Mouse (Mus musculus) heart, adult 9 months (tissue): ENCODE measurements around the gene Serhl.
A peak's percentile ranks its signal among the peaks of the same experiment; 100 is the strongest.
"Not testable (repeated sequence)": the region's sequence is repeated elsewhere in the genome, so short reads cannot be mapped to it uniquely, and the experiment has no call there.

ENCODE experiments used
- DNase-seq, 2 experiments: peaks; one replicate each; pipeline ENCODE4 v3.0.0; 2022; ENCODE audit warnings: low spot score in 2 of 2

Gene Serhl

DNA sequence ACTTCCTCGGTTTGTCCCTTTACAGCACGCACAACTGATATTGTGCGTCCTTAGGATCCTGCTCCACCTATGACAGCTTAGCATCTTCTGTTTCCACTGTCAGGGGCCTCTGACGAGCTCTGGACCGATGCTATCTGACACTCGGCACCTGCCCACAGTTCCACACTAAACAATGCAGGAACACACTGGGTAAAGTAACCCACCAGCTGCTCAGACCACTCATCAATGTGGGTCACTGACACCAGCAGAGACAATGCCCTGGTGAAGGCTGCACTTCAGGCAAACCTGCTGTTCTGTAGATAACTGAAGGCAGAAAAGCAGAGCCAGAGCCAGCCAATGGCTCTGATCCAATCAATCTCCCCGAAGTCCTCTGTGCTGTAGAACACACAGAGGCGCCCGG lies 37.3 kb downstream of the Serhl start:
- no peak for DNase-seq

DNA sequence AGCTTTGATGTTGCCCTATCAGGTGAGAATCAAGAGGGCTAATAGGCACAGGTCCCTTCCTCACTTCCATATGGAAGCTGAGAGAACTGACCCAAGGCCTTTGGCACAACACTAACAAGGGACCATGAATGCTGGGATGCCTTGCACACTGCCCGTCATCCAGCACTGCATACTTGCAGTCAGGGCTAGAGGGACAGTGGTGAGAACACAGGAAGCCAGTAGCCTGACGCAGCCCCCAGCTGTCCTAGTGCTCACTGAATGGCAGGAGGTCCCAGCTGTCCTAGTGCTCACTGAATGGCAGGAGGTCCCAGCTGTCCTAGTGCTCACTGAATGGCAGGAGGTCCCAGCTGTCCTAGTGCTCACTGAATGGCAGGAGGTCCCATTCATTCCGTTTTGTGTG lies 37.7 kb downstream of the Serhl start:
- DNase-seq = not testable (repeated sequence)

DNA sequence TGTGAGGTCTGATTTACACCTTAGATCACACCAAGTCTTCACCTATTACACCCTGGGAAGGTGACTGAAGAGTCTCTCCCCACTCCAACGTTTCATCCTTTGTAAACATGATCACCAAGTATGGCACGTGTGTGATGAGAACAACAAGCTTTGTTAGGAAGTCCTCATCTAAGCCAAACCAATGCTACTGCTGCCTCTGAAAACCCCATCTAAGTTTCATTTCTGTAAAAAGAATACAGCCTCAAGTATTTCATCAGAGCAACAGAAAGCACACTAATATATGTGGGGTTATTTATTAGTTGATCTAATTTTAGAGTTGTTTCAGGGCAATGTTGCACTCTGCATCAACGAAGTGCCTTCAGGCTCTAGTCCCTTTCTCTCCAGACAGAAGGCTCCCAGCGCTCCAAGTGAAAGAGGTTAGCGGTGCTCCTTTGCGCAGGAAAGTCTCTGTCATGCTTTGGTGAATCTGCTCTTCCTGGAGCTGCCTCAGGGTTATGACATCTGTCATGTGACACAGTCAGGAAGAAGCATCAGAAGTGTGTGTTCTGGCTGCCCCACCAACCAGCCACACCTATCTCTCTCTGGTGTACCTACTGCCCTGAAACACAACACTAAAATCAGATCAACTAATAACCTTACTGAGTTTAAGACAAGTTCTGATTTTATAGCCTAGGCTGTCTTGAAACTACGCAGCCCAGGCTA lies 40.4 kb downstream of the Serhl start:
- no peak for DNase-seq

DNA sequence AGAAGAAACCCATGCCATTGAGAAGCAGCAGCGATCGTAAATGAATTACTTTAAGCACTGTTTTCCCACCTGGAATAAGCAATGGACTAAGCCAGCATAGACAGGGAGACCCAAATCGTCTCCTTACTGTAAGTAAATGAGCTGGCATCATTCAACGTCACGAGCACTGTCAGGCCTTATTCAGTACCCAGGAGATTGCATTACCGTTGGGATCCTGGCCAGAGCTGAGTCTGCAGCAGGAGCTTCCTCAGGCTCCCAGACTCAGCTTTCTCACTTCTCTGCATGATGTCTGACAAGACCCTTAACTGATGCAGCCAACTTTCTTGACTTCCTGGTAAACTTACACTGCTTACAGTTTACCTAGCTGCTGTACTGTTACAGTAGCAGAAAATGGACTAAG lies 45.4 kb downstream of the Serhl start:
- no peak for DNase-seq

DNA sequence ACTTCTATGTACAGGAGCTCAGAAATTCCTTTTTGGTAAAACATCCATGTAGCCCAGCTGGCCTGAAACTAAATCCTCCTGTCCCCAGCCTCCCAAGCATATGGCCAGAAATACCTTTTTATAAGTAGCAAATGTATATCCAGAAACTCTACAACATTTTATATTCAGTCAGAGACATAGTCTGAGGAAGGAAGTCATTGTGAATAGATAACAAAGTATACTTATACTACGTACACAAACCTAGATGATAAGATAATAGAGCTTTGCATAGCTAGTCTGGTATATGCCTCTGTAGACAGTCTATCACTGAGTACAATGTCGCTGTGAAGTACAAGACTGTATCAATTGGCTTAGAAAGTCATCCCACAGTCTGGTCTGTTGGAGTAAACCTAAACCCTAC lies 46.3 kb downstream of the Serhl start:
- no peak for DNase-seq

DNA sequence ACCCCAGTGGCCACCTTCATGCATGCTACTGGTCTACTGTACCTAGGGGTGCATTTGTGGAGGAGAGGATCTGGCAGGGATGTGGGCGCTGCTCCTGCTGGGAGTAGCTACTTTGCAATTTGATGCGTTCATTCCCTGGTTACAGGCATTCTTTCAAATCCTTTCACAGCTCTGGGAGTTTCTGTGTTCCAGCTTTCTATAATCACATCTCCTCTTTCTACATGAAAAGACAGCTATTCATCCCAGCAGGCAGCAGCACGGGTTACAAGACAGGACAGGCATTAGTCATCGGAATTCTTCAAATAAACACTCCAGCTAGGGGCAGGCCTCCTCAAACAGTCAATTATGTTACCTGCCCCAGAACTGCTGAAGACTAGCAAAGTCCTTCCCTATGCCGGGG lies 53.6 kb downstream of the Serhl start:
- no peak for DNase-seq

DNA sequence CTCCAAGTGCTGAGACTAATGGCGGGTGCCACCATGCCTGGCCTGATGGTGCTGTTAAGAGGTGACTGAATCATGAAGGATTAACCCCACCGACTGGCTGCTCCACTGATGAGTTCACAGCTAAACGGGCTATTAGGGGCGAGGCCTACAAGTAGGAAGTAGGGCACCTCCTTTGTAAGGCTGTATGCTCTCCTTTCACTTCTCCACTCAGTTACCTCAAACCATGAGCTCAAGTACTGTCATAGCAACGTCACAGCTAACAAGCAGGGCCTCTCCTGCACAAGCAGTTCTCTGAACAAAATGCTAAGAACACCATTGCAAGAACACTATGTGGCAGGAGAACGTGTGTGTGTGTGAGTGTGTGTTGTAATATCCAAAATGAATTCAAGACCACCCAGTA lies 56.2 kb downstream of the Serhl start:
- DNase-seq = no peak

DNA sequence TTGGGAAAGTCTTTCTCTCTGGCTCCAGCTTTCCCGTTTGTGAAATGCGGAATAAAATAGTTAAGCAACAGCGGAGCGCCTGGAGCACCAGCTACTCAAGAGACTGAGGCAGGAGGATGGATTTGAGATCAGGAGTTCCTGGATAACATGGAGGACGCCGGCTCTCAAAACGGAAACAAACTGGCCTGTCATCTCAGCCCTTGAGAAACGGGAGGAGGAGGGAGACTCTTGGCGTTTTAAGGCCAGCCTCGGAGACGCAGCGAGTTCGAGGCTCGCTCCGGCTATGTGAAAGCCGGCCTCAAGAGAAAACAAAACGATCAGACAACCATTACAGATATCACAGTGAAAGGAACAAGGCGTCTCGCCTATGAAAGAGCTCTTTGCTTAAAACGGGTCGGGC lies 59.1 kb downstream of the Serhl start:
- no peak for DNase-seq

DNA sequence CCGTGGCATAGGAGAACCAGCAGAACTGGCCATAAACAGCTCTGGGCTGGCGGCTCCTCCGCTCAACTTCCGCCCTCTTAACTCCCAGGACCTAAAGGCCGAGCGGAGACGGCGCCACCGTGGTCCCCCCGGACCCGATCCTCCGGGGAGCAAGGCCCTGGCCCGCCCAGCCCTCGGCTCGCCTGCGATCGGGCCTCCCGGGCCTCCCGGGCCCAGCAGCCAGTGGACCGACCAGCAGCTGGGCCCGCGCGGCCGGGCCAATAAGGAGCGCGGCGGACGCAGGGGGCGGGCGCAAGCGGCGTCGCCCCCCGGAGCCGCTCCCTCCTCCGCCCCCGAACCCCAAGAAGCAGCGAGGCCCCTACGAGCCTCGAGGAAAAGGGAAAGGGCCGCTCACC lies 59.5 kb downstream of the Serhl start:
- DNase-seq = no peak

DNA sequence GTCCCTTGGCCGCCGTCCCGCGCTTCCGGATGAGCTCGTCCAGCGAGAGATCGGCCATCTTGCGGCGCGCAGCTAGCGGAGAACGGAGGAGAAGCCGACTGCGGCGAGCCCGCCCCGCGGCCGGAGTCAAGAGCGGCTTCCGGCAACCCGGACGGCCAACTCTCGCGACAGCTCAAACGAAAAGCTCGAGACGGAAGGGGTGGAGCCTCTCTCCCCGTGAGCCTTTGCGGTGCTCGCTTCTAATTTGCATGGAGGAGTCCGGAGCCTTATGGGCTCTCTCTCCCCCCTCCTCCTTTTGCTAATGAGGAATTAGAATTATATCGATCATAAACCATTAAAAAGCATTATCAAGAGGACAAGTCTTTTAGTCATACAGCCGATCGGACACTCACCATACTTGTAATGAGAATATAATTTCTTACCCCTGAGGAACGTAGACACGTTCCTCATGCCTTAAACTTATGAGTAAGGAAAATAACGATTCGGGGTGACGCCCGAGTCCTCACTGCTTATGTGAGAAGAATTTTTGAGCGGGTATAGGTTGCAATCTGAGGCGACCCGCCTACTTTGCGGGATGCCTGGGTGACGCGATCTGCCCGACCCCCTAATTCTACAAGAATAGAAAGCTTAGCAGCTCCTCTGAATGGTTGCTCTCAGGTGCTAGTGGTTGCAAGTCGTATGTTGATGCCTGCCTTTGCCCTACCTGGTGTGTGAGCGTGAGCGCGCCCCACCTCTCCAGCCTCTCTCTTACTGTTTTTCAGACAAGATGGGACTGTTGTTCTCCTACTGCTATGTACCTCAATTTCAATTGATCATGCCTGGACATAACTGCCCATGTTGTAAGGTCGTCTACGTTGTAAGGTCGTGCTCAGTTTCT lies 60.1 kb downstream of the Serhl start, which contains the start of gene Poldip3:
Poldip3 (minus strand) TSS at position 189 of the 877 bp plus-strand sequence.
- DNase-seq = peak; percentile 94 to 99

DNA sequence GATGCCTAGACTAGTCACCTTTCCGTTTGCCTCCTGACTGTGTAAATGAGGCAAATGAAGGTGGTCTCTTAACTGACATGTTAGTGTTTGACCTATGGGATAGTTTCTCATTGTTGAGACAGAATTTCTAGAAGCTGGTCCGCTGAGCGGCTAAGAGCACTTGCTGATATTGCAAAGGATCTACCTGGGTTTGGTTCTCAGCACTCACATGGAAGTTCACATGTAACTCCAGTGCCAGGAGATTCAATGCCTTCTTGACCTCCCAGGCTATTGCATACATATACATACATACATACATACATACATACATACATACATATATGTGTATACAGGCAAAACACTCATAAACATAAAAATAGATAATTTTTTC lies 60.8 kb downstream of the Serhl start:
- no peak for DNase-seq

DNA sequence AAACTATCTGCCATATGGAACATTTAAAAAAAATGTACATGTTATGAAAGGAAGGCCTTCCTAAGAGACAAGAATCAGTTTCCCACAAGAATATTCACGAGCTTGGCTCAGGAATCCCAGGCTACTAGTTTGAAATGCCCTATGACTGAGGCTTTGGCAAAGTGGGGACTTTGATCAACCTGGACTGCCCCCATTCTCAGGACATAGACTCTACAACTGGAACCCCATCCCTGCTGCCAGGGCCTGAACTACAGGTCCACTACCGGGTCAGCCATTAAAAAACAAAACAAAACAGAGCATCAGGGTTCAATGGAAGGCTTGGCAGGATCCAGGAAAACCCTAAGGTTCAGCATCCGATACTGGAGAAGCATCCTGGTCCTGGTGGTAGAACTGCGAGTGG lies 61.4 kb downstream of the Serhl start:
- DNase-seq = no peak

DNA sequence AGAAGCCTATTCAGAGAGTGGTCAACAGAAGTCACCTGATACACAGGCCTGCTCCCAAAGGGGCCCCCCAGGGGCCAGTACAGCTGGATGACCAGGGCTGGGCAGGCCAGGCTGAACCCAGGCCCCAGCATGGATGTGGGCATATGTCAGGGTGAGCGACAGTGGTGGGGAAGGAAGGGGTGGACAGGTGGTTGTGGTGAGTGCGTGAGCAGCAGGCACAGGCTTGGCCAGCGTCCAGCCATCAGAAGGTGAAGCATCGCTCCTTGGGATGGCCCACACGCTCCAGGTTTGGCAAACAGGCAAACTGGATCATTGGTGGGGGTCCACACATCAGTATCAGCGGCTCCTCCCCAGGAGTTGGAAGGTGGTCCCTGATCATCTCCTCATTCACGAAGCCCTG lies 65.0 kb downstream of the Serhl start:
- no peak for DNase-seq

DNA sequence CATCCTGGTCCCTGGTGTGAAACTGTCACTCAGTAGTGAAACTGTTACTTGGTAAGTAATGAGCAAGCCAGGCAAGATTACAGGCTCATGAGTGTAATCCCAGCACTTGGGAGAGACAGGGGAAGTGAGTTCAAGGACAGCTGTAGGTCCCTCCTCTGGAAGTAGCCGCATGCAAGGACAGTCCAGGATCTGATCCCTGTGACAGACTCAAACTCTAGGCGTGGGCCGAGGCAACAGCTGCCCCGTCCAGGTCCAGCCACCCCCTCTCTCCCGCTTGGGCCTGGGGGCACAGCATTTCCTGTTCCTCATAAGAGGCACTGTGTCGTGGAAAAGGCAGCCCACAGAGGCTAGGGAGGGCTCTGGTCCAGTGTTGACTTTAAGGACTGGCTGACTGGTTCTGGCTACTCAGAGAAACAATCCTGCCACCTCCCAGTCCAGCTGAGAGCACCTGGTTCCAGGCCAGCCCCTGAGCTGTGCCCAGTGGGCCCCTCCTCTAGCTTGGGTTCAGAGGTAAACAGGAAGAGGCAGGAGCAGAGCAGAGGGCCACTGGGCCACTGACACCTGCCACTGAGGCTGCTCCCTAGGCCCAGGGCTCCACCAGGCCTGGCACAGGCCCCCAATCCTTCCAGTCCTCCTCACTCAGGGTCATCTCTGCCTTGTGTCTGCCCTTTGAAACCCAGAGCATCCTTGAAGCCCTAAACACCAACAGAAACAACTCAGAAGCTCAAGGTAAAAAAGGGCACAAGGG lies 66.5 kb downstream of the Serhl start:
- DNase-seq = no peak

DNA sequence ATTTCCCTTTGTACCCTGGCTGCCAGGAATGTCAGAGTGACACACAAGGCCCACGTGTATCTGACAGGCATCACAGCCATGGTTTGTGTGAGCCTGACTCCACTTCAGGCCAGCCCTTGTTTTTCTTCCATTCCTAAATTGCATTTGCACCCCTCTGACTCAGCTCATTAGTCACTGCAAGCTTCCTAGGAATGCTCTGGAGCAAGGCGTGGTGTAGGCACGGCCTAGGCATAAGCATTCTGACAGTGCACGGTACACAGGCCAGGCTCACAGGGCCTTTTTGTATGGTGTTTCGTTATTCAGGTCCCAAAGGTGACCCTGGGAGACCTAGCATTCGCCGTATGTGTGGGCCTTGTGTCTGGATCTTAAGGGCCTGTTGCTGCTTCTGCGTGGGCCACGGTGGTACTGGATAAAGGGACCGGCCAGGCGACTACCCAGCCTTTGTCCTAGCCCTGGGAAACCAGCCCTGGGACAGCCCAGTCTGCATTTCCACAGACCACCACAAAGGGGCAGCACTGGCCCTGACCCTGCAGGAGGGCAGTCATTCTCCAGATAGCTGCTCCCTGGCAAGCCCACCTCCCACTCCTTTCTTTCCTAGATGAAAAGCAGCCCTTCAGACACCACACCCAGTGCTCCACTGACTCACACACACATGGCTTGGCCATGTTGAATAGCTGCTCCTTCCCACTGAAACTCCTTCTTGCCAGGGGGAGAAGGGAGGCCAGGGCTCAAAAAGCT lies 67.8 kb downstream of the Serhl start:
- peak; percentile 61 to 68 for DNase-seq

DNA sequence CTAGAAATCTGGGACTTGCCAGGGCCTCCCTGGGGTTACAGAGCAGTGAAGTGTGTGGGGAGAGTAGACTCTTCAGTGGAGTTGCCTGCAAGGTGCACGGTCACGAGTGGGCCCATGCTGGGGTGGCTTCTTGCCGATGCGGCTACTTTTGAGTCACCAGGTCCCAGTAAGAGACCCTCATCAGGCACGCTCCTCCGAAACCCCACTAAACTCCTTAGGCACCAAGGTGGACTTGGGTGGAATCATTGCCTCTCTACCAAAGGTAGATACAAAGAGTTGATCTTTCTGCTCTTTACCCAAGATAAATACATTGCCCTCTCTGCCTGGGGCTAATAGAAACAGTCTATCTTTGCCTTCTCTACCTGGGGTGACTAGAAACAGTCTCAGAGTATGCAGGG lies 68.4 kb downstream of the Serhl start:
- no peak for DNase-seq

DNA sequence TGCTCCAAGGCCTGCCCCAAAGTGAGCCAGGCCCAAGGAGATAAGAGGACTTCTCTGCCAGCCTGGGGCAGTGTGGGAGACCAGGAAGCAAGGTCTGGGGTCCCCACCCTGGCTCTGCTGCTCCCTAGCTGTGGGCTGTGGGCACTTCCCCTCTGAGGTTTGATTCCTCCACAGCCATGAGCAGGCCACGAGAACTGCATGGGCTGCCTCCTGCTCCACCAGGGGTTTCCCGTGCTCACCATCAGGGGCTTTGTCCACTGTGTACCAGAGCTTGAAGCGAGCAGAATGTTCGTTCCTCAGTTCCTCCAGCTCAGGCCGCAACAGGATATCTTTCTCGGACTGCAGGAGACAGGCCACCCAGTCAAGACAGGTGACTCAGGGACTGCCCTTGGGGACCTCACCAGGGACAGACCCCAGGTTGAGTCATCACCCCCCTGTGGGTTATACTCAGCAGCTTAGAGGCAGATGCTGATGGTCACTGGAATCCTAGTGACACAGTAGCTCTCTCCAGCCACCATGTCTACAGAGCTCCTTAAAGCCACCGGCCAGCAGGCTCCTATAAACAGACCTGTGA lies 69.4 kb downstream of the Serhl start:
- no peak for DNase-seq

DNA sequence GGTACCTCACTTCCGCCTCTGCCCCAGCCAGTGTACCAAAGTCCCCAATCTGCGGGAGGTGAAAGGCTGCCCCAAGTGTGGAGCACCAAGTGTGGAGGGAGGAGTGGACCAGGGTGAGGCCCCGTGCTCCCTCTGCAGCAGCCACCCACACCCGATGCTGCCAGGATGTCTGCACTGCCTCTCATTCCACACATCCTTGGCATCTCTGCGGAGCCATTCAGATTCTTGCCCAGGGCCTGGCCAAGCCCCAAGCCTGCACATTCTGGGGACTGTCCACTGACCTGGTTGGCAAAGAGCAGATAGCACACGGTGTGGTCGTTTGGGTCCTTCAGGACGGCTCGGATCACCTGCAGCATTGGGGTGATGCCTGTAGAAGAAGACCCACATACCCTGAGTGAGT lies 70.5 kb downstream of the Serhl start:
- no peak for DNase-seq

DNA sequence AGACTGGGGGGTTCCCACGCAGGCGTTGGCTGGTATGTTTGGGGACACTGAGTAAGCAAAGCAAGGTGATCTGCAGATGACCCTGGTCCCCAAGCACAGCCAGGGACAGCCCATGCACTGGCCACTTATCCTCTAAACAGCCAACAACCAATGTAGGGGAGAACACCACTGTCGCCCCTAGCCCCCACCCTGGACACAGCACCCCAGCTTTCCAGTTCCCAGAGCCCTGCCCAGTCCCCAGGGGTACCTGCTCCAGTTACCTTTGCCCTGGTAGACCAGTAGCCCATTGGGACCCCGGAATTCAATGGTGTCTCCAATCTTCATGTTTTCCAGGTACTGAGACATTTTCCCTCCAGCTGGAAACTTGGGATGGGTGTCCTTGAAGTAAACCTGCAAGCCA lies 71.3 kb downstream of the Serhl start:
- no peak for DNase-seq

DNA sequence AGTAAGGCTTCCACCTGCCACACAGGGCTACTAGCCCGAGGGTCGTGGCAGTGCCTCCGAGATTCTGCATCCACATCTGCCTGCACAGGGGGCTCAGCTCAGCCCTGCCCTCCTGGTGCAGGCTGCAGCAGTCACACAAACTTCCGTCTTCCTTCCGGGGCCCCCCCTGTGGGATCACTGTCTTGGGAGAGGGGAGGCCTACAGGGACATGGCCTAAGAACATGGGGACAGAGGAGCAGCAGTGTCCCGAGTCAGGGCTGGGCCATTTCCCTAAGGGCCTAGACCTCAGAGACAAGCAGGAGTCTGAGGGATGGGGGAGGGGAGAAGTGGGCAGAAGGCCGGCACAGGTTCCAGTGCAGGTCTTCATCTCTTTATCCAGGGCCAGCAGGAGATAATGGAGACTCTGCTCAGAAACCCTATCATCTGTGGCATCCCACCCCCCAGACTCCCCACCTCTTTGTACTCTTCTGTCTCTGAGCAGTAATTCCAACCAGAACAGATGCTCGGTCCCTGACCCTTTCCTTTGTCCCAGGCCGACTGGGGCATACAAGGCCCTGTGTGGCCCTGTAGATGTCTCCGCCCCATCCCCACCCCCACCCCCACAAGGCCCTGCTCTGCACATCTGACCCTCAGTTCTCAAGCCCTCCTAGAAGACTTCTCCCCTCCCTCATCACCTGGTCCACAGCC lies 71.9 kb downstream of the Serhl start:
- DNase-seq = peak; percentile 31 to 57

DNA sequence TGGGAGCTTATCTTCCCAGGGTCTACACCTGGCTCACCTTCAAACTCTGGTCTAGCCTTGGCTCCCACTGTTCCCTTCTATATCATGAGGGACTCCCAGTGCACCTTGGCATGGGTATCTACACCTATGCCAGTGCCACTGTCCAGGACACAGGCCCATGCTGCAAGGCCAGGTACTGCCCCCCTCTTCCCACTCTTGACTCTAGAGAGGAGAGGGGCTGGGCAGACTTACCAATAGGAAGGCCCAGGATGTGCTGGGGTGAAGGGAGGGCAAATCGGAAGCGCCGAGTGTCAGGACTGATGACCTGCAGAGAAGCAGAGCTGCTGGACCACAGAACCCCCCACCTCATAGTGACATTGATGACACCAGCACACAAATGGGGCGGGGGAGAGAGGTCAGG lies 72.7 kb downstream of the Serhl start:
- no peak for DNase-seq
